Mouse (Mus musculus) forelimb bud, embryonic 11.5 days (tissue): ENCODE data around the gene Grin2a.

Experiments
- DNase-seq: peaks from one replicate; pipeline ENCODE4 v3.0.0-alpha.2; 2012; ENCODE audit warnings: low read depth, low spot score

Gene Grin2a

DNA sequence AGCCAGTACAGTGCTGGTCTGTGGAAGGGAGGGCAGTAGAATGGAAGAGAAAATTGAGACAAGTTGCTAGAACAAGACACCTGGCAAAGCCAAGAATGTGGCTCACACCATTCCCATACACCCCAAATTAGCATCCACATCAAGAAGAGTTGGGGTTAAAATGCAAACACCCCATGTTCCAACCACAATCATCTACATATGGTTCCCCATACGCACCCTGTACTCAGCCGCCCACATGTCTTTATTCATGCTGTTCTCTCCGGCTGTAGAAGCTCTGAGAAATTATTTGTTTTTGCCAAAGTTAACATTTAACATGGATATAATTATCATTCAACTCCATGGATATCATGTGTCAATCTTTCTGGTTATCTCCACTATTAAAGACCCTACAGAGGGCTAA, 22.7 kb downstream of the Grin2a start:
- DNase-seq, result no peak

DNA sequence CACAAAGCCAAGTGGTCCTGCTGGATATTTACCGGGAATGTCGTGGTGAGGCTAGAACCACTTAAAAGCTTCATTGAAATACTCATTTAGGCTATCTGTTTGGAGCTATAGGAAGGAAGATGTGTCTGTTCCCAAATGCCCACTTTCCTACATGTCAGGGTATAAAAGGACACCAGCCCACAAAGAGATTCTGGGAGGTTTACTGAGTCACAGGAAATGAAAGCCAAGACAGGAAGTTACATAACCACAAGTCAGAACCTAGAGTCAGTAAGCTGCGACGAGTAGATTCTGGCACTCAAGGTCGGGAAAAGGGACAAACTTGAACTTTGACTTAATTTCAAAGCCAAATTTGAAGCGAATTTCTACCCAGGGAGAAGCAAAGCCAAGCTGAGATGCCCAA, 30.9 kb downstream of the Grin2a start:
- no peak for DNase-seq

DNA sequence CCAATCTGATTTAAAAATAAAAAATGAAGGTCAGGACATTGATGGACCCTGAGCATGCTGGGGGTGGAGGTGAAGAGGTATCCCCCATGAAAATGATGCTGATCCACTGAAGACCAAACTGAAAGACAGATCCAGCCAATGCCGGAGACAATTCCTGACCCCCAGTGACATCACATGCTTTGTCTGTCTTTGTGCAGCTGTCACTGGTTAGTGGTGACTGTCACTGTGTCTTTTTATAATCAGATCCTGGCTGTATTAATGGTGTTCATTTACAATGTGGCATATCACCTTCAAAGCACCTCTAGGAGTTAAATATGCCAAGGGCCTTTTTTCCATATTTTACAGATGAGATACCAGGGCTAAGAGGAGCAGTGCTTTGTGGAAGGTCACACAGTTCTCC, 32.9 kb downstream of the Grin2a start:
- no peak for DNase-seq

DNA sequence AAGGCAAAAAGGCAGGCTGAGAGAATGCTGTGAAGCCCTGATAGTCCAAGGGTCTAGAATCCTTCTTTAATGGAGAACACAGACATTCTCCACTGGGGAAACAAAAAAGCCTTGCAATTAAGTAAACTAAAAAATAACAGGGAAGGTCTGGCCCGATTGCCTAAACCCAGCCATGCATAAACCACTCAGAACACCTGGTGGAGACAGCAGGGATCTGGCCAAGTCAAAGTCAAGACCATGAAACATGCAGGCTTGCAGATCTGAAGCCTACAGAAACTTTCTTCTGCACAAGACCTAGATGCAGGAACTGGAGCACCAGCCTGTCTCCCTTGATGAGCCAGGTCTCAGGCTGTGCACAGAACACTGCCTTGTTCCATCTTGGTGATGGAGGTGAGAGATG, 36.0 kb downstream of the Grin2a start:
- no peak for DNase-seq

DNA sequence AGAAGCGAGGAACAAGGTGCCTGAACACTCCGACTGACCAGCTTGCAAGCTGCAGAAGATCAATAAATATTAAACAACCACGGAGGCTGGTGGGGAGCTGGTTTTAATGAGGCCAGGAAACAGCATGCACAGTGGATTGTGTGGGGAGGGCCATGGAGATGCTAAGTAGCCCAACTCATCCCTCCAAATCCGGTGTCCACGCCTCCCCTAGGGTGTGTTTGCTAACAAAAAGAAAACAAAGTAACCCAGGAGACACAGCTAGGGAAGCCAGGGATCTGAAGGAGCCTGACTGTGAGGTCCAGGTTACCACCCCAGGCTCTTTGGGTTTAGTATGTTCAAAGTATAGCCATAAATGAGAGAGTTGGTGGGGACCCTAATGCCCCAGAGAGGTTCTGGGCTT, 41.1 kb downstream of the Grin2a start:
- DNase-seq, result no peak

DNA sequence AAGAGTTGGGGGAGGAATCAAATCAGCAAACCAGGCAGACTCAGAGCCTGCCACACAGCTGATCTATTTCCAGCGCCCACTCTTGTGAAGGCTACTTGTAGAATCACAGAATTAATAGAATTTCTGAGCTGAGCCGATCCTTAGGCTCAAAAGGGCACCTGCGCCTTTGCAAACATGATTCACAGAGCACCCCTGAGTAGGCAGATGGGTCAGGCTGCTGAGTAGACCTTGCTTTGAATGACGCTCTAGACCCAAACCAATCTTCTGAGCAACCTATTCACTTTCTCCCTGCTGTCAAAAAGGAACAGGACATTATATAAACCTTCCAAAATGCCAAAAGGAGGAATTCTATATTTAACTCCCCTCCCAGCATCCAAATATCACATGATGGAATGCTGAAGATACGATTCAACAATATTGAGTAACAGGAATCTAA, 41.9 kb downstream of the Grin2a start:
- DNase-seq, result no peak

DNA sequence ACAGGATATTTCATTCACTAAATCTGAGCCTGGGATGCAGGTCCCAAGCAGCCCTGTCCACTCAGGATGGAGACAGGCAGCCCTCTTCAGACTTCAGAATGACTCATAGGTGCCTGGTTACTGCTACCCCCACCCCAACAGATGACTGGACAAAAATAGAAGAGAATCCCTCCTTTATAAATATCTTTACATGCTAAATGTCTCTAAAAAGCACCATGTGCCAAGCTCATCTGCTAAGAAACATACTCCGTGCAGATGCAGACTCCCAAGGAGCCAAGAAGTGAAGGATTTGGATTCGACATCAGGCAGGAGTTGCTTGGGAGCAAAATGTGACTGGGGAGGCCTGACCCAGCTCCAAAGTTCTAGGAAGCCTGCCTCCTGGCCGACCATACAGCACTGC, 46.1 kb downstream of the Grin2a start:
- DNase-seq, result no peak

DNA sequence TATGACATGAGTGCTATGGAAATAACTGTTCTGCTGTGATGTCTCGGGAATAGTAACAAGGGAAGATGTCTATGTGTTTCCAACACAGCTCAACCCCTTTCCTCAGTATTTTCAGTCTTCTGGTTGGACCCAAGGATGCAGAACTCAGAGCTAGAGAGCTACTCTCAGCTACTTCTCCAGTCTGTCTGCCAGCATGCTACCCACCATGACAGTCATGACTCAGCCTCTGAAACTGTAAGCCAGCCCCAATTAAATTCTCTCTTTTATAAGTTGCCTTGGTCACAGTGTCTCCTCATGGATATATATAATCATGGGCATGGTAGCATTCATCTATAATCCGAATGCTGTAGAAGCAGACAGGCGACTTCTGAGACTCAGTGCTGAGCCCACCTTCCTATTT, 47.9 kb downstream of the Grin2a start:
- no peak for DNase-seq

DNA sequence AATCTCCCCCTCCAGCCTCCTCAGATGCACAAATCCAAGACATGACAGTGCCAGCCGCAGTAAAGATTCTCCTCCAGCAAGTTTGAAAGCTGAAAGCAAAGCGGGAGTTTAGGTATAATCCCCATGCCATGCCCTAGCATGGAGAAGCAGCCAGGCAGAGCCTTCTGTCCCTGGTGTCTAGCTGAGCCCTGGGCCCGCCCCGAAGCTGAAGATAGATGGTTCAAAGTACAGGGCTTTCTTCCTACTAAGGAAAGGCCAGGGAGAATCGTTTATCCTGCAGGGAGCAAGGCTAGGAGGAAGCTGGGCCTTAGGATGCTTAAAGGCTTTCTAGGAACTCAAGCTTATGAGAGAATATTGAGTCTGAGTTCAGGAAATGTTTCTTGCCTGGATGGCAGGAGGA, 50.5 kb downstream of the Grin2a start:
- DNase-seq, result no peak

DNA sequence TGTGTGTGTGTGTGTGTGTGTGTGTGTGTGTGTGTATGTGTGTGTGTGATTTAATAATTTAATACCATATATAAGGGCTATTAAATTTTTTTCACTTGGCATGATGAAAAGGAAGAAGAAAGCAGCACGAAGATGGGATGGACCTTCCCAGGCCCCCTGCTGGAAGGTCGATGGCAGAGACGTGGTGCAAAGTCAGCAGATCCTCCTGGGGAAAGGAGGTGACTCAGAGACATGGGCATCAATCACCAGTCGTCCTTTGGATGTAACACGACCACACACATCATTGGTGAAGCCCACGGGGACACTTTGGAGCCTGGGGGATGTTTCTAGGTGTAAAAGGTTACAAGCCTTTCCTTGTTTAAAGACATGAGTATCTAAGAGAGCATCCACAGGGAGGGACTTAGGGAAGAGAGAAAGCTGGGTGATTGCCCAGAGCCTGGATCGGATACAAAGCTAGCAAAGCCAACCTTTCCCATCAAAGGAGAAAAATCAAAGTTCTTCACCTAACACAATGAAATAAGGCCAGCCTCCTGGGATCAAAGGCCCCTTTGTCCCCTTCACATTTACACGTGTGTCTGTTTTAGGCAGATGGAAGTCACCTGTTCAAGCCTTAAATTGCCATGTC, 53.9 kb downstream of the Grin2a start:
- DNase-seq, result no peak

DNA sequence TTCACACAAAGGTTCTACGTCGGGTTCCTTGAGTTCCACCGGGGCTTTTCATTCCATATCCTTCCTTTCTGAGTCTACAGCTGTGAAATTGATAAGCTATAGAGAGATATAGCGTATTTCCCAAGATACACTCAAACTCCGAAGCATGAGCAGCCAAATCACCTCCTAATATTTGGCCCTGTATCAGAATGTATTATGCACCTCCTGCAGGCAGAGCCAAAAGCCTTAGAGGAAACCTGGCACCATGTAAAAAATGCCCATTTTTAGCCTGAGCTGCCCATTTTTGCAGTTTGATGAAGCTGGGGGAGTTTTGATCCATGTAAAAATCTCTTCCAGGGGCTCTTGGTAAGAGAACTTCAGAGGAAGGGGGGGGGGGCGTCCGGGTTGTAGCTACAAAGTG, 54.6 kb downstream of the Grin2a start:
- no peak for DNase-seq

DNA sequence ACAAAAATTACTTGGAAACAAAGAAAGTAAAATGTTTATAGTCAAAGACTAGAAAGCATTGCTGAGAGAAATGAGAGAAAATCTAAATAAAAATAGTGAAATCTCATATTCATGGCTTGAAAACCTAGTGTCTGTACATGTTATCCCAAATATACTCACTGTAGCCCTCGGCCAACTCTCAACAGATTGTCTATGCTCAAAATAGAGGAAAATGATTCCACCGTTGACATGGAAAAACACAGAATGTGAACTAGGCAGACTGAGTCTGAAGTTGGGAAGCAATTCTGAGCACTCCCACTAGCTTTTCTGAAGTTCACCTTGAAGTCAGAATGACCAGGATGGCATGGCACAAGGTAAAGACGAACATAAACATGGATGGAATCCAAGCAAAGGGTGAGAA, 84.7 kb downstream of the Grin2a start:
- DNase-seq, result no peak

DNA sequence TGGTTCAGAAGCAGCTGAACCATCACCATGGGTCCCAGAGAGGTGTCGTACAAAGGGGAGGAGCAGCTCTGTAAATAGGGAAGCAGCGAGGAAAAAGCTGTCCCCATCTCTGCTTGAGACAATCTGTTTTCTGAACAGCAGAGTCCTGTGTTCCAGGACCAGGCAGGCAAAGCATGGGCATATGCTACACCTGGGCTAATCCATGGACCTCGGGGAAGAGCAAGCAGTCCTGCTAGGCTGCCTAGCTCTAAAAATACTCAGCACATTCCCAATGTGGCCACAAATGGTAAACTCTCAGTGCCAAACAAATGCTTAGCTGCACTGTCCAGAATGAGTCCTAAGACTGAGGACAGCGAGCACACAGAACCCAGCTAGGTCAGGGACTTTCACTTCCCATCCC, 86.1 kb downstream of the Grin2a start:
- no peak for DNase-seq

DNA sequence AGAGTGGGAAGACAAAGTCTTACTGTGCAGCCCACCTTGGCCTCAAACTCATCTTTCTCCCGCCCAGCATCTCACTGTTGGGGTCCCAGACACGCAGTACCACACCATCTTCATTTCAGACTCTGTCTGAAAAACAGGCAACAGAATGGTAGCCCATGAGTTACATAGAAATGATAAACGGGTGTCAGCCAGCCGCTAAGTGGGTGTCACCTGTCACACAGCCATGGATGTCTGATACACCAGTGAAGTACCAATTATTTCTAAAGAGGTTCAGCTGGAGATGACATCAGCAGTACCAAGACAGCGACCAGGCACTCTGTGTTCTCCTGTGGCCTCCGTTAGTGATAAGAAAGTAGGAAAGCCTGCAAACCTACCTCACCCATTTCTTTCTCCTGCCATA, 90.9 kb downstream of the Grin2a start:
- DNase-seq, result no peak

DNA sequence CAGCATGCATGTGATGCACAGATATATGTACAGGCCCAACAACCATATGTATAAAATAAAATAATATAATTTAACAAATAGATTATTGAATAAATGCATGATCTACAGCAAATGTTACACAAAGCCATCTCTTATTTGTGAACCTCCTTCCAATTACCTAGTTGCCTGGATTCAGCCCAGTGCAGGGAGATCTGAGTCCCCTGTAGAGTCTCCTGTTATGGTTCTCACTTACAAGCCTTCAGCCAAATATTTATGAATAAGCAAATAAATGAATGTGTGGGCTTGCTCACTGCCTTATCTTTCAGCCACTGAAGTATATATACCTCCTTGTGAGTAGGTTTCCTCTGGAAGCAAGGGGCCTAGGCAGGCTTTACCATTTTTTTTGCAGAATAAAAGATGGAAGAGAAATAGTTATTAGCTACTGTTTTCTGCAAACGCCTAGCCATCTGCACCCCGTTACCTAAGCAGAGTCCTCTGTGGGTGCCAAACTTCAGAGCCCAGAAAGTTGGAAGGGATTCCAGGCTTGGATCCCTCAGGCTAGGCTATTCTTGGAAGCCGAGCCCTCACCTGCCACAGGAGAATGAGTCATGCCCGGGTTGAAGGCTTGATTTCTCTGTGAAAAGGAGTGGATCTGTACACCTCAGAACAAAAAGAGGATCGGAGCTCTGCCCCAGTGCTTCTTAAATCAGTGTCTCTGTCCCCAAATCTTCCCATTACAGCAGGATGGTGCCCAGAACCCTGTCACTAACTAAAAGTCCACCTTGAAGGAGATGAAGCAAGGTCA, 92.5 kb downstream of the Grin2a start:
- DNase-seq, result no peak

DNA sequence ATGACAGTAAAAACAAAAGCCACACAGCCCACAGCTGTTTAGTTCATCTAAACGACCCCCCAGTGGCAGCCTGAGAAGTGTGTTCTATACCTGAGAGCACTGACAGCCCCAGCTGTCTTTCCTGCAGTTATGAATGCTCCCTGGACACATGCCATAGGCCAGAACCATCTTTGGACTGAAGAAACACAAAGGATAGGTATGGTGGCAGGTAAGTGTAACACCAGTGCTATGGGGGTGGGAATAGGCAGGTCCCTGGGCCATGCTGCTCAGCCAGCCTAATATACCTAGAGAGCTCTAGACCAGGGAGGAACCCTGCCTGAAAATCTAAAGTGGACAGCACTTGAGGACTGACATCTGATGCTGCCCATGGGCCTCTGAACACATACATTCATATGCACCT, 93.9 kb downstream of the Grin2a start:
- no peak for DNase-seq

DNA sequence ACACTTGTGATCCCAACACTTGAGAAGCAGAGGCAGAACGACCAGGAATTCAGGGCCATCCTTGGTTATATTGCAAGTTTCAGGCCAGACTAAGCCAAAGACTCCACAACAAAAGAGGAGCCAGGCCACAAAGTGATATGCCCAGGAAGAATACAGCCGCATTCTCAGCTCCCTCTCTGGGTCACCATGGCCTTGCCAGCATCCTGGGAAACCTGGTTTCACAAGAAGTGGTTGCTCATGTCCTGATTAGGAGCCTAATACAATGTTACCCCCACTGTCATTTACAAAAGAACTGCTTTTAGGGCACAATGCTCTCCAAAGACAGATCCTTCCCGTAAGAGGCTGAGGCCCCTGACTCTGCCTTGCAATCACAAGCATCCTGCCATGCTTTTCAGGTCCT, 94.4 kb downstream of the Grin2a start:
- no peak for DNase-seq

DNA sequence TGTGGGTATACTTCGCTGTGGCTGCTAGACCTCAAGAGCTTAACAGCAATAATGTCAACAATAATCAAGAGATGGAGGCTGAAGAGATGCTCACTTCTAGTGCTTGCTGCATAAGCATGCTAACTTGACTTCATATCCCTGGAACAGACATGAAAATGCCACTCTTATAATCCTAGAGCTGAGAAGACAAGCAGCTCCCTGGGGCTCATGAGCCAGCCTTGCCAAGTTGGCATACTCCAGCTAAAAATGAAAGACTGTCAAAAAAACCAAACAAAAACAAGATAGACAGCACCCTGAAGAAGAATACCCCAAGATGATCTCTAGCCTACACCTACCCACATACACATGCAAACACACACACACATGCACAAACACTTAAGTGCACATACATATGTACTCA, 95.2 kb downstream of the Grin2a start:
- DNase-seq, result no peak

DNA sequence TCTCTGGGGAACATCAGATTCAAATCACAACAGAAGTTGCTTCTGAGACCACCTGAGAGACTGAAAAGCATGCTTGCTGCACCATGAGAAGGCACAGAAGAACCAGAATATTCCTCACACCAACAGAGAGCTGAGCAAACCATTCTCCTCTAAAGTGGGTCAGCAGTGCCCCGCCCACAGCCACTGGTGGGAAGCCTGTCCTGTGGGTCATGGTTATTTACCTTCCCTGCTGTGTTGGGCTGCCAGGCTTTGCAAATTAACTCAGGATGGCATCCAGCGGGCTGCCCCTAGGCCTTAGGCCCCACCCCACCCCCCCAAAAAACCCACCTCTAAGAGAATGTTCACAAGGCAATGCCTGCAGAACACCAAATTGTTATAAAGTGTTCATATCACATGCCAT, 96.2 kb downstream of the Grin2a start:
- no peak for DNase-seq

DNA sequence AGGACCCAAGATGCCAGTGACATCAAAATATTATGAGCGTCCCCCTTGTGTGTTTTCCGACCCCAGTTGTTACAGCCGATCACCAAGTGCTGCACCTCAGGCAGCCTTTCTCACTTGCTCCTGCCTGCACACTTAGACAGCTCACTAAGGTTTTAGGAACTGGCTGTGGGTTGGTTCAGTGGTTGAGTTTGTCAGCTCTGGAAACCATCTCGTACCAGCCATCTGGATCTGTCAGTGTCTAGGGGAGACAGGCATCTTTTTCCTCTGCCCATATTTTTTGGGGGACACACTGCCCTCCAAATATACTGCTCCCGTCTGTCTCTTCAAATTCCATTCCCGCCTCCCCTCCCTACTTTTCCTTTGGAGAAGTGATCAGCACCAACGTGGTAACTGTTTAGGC, 99.8 kb downstream of the Grin2a start:
- no peak for DNase-seq

DNA sequence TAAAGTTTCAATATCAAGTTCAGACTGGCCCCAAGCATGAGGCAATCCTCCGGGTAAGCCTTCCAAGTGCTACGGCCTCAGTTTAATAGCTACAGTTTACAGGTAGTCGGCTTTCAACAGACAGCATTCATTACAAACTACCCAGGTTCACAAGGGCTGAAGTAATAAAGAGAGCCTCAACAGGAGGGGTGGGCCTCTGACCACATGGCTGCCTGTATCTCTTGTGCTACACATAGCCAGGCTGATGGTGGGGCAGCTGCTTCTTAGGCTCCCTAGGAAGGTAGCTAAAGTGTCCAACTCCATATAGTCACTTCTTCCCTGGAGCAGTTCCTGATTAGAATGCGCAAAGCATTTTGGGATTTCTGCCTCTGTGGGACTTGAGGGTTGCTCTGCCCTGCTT, 109.2 kb downstream of the Grin2a start:
- no peak for DNase-seq

DNA sequence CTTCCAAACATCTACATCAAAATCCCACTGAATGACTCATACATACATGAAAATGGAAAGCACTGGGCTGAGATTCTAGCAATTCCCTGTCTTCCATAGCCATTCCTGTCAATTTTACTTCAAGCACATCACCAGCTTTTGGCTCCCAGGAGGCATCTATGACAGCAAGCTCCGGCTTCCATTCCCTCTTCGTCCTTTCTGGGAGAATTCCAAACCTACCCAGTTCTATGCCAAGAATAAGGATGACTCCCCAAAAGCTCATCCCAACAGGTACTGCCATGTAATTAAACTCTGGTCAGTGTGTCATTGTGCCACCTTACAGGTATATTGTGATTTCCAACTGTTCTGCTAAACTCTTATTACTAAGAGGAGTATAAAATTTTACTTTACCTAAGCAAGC, 111.2 kb downstream of the Grin2a start:
- no peak for DNase-seq

DNA sequence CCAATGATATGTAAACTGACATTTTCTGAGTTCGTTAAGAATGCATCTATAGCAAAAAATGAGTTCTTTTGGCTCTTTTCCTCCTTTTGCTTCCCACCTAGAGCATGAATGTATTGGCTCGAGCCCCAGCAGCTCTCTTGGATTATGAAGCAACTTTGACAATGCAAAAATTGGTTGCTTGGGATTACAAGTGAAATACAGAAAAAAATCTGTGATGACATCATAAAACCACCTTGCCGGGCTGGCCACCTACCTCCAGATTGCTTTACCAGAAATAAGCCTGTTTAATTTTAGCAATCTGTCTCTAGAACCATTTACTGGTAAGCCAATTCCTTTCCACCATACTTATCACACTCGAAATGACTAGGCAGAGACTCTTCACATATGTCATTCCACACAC, 112.9 kb downstream of the Grin2a start:
- no peak for DNase-seq

DNA sequence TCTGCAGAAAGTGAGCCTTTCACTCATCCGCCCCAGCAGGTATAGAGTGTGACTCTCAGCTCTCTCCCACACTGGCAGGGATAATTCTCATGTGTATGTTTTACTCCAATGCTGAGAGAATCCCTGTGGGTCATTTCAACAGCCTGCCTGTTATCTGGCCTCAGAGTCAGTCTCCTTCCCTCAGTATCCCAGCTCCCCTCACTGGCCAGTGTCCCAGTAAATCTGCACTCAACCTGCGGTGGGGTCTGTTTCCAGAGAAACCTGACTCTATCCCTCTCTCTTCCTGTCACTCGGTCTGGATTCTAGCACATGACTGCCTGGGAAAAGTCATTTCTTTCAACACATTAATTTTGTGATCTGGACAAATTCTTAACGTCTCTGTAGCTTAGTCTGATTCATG, 122.4 kb downstream of the Grin2a start:
- DNase-seq, result no peak
